In the genomic region with DNA sequence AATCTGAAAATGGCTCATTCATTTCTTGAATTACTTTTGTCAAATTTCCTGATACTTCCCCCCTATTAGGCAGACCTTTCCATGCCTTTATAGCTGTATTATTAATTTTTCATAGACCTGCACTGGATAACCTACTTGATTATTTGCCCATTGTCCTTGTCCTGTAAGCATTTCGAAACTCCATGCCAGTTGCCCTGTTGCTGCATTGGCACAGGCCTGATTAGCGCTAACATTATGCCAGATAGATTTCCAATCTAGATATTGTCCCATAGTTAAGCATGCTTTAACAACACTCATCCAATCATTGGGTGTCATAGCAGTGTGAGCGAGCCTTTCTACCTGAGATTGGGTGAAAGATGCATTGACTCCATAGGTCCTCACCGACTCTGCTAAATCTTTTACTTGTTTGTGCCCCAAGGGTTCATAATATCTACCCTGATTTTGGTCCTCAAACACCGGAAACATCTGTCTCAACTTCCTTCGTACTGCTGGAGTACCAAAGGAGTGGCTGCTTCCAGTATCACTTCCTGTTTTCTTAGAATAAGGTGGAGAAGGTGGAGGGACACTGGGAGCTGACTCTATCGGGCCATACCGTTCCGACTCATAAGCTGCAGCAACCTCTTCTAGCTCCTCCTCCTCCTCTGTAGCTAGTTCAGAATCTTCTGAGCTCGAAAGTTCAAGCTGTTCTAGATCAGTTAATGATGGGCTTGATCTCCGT, we compare ENCODE assay signal across 18 mouse cellular contexts. TPM values are rescaled to one million over a fixed set of nuclear protein-coding genes. Genes with fewer than 3 reads are reported as not detected.
DNase-seq lines count a peak whose midpoint lies in the region; ATAC-seq lines count a peak whose summit lies in the region.
"Had no signal": no experiment of that assay in that cellular context is flagged by ENCODE, and none has a peak within 500 bp of the region (broad histone marks: within the 10 kb centered on the region; RNA-seq: fewer than 3 reads in every experiment).

No protein-coding gene starts in this region.

- peak; percentile 95 for DNase-seq in heart, adult 11 months
- no peak for DNase-seq in heart, postnatal 10 days
- peak; percentile 74 for DNase-seq in 416B (ENCODE audit: low read depth)
- peak; percentile 82 for DNase-seq in R1 (ENCODE audit: low read depth, low spot score)
- DNase-seq in frontal cortex, postnatal 10 days (ENCODE audit: low spot score in 2 of 2): no peak
- DNase-seq in retina, embryonic 14.5 days (ENCODE audit: low spot score): no peak
- no peak for DNase-seq in hindbrain, embryonic 10.5 days (ENCODE audit: low spot score)
- DNase-seq: adrenal gland, adult 2 months had no signal

- peak; percentile 76 for ATAC-seq in megakaryocyte, adult 5-6 weeks (ENCODE audit: poor library complexity, severe bottlenecking)
- ATAC-seq: intestine, embryonic 16.5 days; liver, embryonic 12.5 days; Patski had no signal

- intact Hi-C loops in heart, postnatal 10 days (cut with DNase I): no loop called here

- peaks cover 11% of the 10 kb centered on the region for H3K4me1 ChIP-seq in hindbrain, embryonic 10.5 days (replicated peaks)

- no peak overlapping the region for H3K4me3 ChIP-seq in hindbrain, embryonic 10.5 days
- H3K4me3 ChIP-seq: liver, embryonic 12.5 days; myocyte had no signal

- peaks cover 10% of the 10 kb centered on the region; the same call in 1 of the 2 replicates for H3K9me3 ChIP-seq in hindbrain, embryonic 10.5 days
- H3K9me3 ChIP-seq: liver, embryonic 12.5 days had no signal

- H3K27me3 ChIP-seq in hindbrain, embryonic 10.5 days (ENCODE audit: insufficient read depth, poor library complexity, severe bottlenecking): no peaks in the 10 kb centered on the region
- H3K27me3 ChIP-seq: liver, embryonic 12.5 days; Patski had no signal

- 93% methylated on average over 11 of the region's 11 CpGs for WGBS in hindbrain, embryonic 10.5 days

- no peak overlapping the region for H3K27ac ChIP-seq in hindbrain, embryonic 10.5 days
- H3K27ac ChIP-seq: liver, embryonic 12.5 days had no signal

- H3K36me3 ChIP-seq in hindbrain, embryonic 10.5 days: no peaks in the 10 kb centered on the region
- H3K36me3 ChIP-seq: liver, embryonic 12.5 days had no signal

RNA-seq across cellular contexts. Expression of gene 4930539E08Rik, which starts 20.9 kb away (rescaled TPM):
- total RNA-seq in heart, postnatal 10 days (2021): under 1 TPM in 1 of 2 experiments, not detected in 1; 0.05 TPM
- total RNA-seq in megakaryocyte, adult 5-6 weeks (2015): 0.18 TPM in 1 of 2 replicates, not detected in the other
- 0.08 and 0.40 TPM in 2 replicates for total RNA-seq in megakaryocyte, adult 5-6 weeks (2017)
- polyA plus RNA-seq in hindbrain, embryonic 10.5 days (2016; fragmentation: Nextera tagmentation; extraction: Ambion mirVana): 0.07 and 0.31 TPM in 2 replicates
- total RNA-seq: adrenal gland, adult 2 months had no signal
- polyA plus RNA-seq: hindbrain, embryonic 11.5 days; myocyte had no signal

RNA-seq across cellular contexts. Expression of gene Pnpla1, which starts 36.0 kb away (rescaled TPM):
- not detected for total RNA-seq in heart, postnatal 10 days (2021)
- 0.11 and 0.58 TPM in 2 replicates for total RNA-seq in megakaryocyte, adult 5-6 weeks (2015)
- total RNA-seq in megakaryocyte, adult 5-6 weeks (2017): 0.57 and 0.92 TPM in 2 replicates
- not detected in 2 replicates for polyA plus RNA-seq in hindbrain, embryonic 10.5 days (2016; fragmentation: Nextera tagmentation; extraction: Ambion mirVana)
- total RNA-seq: gastrocnemius, postnatal 4 days had no signal
- polyA plus RNA-seq: hindbrain, embryonic 11.5 days; liver, embryonic 12.5 days; myocyte; Patski had no signal

RNA-seq across cellular contexts. Expression of gene Pxt1, which starts 49.4 kb away (rescaled TPM):
- total RNA-seq in heart, postnatal 10 days (2021): not detected
- 0.74 and 1.2 TPM in 2 replicates for total RNA-seq in megakaryocyte, adult 5-6 weeks (2015)
- 0.44 and 0.49 TPM in 2 replicates for total RNA-seq in megakaryocyte, adult 5-6 weeks (2017)
- 0.16 and 0.26 TPM in 2 replicates for polyA plus RNA-seq in hindbrain, embryonic 10.5 days (2016; fragmentation: Nextera tagmentation; extraction: Ambion mirVana)
- total RNA-seq: adrenal gland, adult 2 months; gastrocnemius, postnatal 4 days; left cerebral cortex, adult 8-10 months had no signal
- polyA plus RNA-seq: cortical plate, adult 2 months; intestine, embryonic 16.5 days; myocyte; Patski; small intestine, adult 2 months had no signal

RNA-seq across cellular contexts. Expression of gene Kctd20, which starts 57.5 kb away (rescaled TPM):
- 10 to 100 TPM; 63.8 to 76.9 TPM for total RNA-seq in heart, postnatal 10 days (2021)
- total RNA-seq in megakaryocyte, adult 5-6 weeks (2015): 130 and 131 TPM in 2 replicates
- 203 and 222 TPM in 2 replicates for total RNA-seq in megakaryocyte, adult 5-6 weeks (2017)
- 103 and 111 TPM in 2 replicates for polyA plus RNA-seq in hindbrain, embryonic 10.5 days (2016; fragmentation: Nextera tagmentation; extraction: Ambion mirVana)

Comparison
In these comparisons a context has a peak if more than half of its experiments do, and no peak if none do; other contexts are left out.
1. DNase-seq: peak in heart, adult 11 months (single experiment), 416B (single experiment) and R1 (single experiment); none in heart, postnatal 10 days (0 of 2), frontal cortex, postnatal 10 days (0 of 2), retina, embryonic 14.5 days (single experiment) and hindbrain, embryonic 10.5 days (single experiment).